Mouse (Mus musculus) cerebellum, postnatal 14 days (tissue): Measurements from ENCODE around the gene Ribc2.
A peak's percentile ranks its signal among the peaks of the same experiment; 100 is the strongest.

Experiments used
- DNase-seq, 2 experiments: peaks; one replicate each; pipeline ENCODE4 v3.0.0; 2021; ENCODE audit warnings: mixed read lengths in 2 of 2

Ribc2 gene

GRCm38 (mm10) chr15:85179528-85180180 is 47.8 kb downstream of the Ribc2 start:
- DNase-seq = peak in 1 of 2 experiments; percentile 29

- DNase-seq = no peak
Measured at GRCm38 (mm10) chr15:85180368-85180767, 48.5 kb downstream of the Ribc2 start.

- no peak for DNase-seq
Measured at GRCm38 (mm10) chr15:85182063-85182462, 50.2 kb downstream of the Ribc2 start.

- DNase-seq = no peak
Measured at GRCm38 (mm10) chr15:85186916-85187315, 55.0 kb downstream of the Ribc2 start.

GRCm38 (mm10) chr15:85188167-85188778 is 56.4 kb downstream of the Ribc2 start:
- DNase-seq = no peak
